Mouse (Mus musculus): ENCODE results near the gene Colgalt2. TPM values are rescaled to one million over a fixed set of nuclear protein-coding genes. Genes with fewer than 3 reads are reported as not detected.

Gene Colgalt2
- polyA plus RNA-seq, 1 experiment: not detected

DNA sequence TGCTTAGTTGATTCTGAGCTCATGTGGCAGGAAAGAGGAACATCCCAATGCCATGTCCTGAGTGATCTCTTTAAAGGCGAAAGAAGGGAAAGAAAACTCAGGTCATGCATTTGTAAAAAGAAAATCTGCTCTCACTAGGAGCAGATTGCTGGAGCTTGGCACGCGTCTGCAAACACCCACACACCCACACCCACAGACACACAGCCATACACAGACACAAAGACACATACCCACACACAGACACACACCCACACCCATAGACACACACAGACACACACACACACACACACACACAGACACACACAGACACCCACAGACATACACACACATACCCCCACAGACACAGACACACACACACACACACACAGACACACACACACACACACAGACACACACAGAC is 122.6 kb downstream of the Colgalt2 start:
- H3K36me3 ChIP-seq (ENCODE audit: control insufficient read depth): peaks cover 4% of the 10 kb centered on the region; the same call in 1 of the 2 replicates
- H3K4me1 ChIP-seq (ENCODE audit: control insufficient read depth): no peaks in the 10 kb centered on the region
- H3K9me3 ChIP-seq (ENCODE audit: control insufficient read depth, low read length): no peaks in the 10 kb centered on the region
- H3K27me3 ChIP-seq (ENCODE audit: control insufficient read depth): no peaks in the 10 kb centered on the region
- no peak overlapping the region for H3K4me3 ChIP-seq (replicated peaks)
- no peak for TF ChIP-seq GATA1 (IDR thresholded peaks at IDR 0.05; ENCODE audit: low read length)

DNA sequence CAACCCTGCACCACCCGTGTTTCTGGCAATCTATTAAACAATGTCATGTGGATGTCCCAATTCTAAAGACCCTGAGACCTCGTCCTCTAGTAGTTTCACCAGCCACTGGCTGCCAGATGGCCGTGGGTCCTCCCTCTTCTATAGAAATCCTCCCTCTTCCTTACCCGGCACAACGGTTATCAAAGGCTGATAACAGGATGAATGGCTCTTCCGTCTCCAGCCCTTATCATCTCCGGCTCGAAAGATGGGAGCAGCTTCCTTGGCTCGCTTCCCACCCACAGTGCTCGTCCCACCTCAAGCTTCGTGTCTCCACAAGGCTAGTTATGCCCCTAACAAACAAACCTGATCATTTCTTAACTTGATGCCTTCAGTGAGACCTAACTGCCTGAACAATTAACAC is 123.7 kb downstream of the Colgalt2 start:
- H3K9me3 ChIP-seq (ENCODE audit: control insufficient read depth, low read length): no peaks in the 10 kb centered on the region
- H3K4me1 ChIP-seq (ENCODE audit: control insufficient read depth): no peaks in the 10 kb centered on the region
- H3K36me3 ChIP-seq (ENCODE audit: control insufficient read depth): peaks cover 4% of the 10 kb centered on the region; the same call in 1 of the 2 replicates
- TF ChIP-seq TAL1 (IDR thresholded peaks at IDR 0.05; ENCODE audit: low read length) (no peak), GATA1 (IDR thresholded peaks at IDR 0.05; ENCODE audit: low read length) (no peak)
- no peaks in the 10 kb centered on the region for H3K27me3 ChIP-seq (ENCODE audit: control insufficient read depth)
- H3K4me3 ChIP-seq (replicated peaks): no peak overlapping the region

DNA sequence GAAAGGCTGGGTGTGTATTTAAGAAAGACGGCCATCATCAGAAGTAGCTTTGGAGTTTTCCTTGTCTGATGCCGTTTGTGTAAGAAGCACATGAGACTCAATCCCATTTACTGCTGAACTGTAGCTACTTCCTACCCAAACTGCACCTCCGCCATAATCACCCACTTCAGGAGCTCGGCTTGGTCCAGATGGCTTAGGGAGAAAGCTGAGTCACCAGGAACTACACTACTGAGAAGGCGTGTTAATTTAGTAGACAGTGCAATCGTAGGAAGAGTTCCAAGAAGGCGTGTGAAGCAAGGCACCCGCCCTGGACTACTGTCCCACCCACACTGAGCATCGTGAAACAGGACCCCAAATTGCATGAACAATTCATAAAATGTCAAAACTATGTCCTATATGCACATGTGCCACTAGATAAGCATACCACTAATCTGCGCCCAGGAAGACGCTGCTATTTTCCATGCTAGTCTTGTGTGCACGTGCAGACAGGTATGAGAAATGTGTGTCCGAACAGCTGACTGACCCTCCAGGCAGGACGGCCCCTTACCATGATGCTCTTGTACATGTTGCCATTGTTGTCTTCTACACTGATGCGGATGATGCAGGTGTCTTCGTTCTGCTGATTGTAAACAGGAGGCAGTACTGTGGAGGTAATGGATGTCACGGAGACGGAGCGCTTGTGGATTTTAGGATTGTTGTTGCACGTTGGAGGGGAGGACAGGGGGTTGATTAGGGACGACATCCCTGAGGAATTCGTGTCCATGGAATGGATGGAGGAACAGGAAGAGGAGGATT is 124.7 kb downstream of the Colgalt2 start:
- H3K4me1 ChIP-seq (ENCODE audit: control insufficient read depth): no peaks in the 10 kb centered on the region
- peaks cover 4% of the 10 kb centered on the region; the same call in 1 of the 2 replicates for H3K36me3 ChIP-seq (ENCODE audit: control insufficient read depth)
- no peak overlapping the region for H3K4me3 ChIP-seq (replicated peaks)
- no peak for TF ChIP-seq GATA1 (IDR thresholded peaks at IDR 0.05; ENCODE audit: low read length)
- TF ChIP-seq TAL1 (IDR thresholded peaks at IDR 0.05; ENCODE audit: low read length): no peak
- H3K27me3 ChIP-seq (ENCODE audit: control insufficient read depth): no peaks in the 10 kb centered on the region
- no peaks in the 10 kb centered on the region for H3K9me3 ChIP-seq (ENCODE audit: control insufficient read depth, low read length)

DNA sequence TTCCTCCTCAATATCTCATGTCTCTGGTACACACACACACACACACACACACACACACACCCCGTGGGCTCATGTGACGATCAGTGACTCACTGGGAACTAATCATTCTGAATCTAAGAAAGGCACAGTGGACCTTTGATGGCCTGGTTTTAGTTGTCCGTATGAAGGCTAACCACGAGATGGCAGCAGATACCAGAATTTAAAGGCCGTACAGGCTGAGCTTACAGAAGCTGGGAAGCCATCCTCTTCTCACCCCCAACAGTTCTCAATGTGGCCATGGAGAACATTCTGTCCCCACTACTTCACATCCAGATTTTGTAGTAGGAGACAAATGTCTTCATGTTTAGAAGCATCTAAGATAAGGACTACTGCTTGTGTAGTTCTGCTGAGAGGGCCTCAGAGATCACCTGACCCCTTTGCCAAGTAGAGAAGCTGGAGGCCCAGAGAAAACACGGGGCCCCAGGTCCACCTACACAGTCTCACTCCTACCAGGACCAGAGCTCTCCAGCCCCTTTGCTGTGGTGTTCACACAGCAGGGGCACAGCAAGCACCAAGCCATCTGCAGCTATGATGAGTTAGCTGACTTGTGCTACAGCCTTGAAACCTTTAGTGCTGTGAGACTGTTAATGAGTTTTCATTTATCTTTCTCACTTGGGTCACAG is 125.5 kb downstream of the Colgalt2 start:
- Histone ChIP-seq H3K9me3 (ENCODE audit: control insufficient read depth, low read length) (no peaks in the 10 kb centered on the region), H3K27me3 (ENCODE audit: control insufficient read depth) (no peaks in the 10 kb centered on the region), H3K4me3 (replicated peaks) (no peak overlapping the region), H3K4me1 (ENCODE audit: control insufficient read depth) (no peaks in the 10 kb centered on the region), H3K36me3 (ENCODE audit: control insufficient read depth) (peaks cover 4% of the 10 kb centered on the region; the same call in 1 of the 2 replicates)
- no peak for TF ChIP-seq TAL1 (IDR thresholded peaks at IDR 0.05; ENCODE audit: low read length)
- TF ChIP-seq GATA1 (IDR thresholded peaks at IDR 0.05; ENCODE audit: low read length): no peak

DNA sequence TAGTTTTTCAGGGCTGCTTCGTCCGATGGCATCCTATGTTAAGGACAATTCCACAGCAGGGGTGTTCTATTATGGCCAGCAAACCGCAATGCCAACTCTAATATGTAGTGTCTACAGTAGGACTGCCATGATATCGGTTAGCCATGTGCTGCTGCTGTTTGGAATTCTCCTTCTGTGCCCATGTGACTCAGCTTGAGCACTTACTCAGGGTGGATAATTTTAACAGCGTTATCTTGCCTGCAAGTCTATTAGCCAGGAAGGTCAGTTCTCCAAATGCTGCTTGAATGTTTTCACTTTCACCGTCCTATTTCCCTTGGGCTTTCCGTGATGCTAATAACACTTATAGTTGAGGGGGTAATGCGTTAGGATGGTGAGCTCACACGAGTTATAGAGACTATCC is 126.5 kb downstream of the Colgalt2 start:
- peaks cover 2% of the 10 kb centered on the region; the same call in 1 of the 2 replicates for H3K36me3 ChIP-seq (ENCODE audit: control insufficient read depth)
- no peaks in the 10 kb centered on the region for H3K4me1 ChIP-seq (ENCODE audit: control insufficient read depth)
- TF ChIP-seq GATA1 (IDR thresholded peaks at IDR 0.05; ENCODE audit: low read length) (no peak), TAL1 (IDR thresholded peaks at IDR 0.05; ENCODE audit: low read length) (no peak)
- H3K27me3 ChIP-seq (ENCODE audit: control insufficient read depth): no peaks in the 10 kb centered on the region
- H3K9me3 ChIP-seq (ENCODE audit: control insufficient read depth, low read length): no peaks in the 10 kb centered on the region
- H3K4me3 ChIP-seq (replicated peaks): no peak overlapping the region

DNA sequence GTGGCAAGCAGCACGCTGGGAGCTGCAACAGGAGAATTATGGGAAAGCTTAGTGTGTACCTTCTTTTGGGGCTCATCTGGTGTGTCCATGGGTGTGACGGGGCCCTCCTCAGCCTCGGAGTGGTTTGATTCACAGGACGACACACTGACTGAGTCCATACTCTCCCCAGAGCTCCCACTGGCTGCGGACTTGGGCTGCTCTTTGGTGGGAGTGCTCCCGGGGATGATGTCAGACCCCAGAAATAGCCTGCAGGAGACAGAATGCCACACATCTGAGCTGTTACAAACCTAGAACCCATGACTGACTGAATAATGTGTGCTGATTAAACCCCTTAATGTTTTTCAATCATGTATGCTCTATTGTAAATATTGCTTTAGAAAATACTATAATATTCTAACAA is 128.6 kb downstream of the Colgalt2 start:
- Histone ChIP-seq H3K9me3 (ENCODE audit: control insufficient read depth, low read length) (no peaks in the 10 kb centered on the region), H3K4me3 (replicated peaks) (no peak overlapping the region), H3K27me3 (ENCODE audit: control insufficient read depth) (no peaks in the 10 kb centered on the region), H3K36me3 (ENCODE audit: control insufficient read depth) (no peaks in the 10 kb centered on the region; the same call in 1 of the 2 replicates), H3K4me1 (ENCODE audit: control insufficient read depth) (no peaks in the 10 kb centered on the region)
- TF ChIP-seq TAL1 (IDR thresholded peaks at IDR 0.05; ENCODE audit: low read length) (no peak), GATA1 (IDR thresholded peaks at IDR 0.05; ENCODE audit: low read length) (no peak)

DNA sequence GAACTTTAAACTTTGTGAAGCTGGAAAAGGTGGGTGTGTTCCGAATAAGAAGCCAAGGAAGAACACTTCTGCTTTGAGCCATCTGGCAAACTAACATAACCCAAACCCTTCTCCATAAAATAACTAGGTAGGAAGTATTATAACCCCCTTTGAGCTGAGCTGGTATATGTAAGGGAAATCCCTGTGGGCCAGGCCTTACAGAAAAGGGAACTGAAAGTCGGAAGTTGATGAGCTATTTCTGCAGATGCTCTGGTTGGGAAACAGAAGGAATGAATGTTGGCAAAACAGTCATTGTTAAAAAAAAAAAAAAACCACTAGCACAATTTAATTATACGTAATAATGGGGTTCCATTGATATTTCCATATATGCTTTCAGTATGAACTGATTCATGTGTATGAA is 129.1 kb downstream of the Colgalt2 start:
- Histone ChIP-seq H3K9me3 (ENCODE audit: control insufficient read depth, low read length) (no peaks in the 10 kb centered on the region), H3K4me1 (ENCODE audit: control insufficient read depth) (no peaks in the 10 kb centered on the region), H3K36me3 (ENCODE audit: control insufficient read depth) (no peaks in the 10 kb centered on the region; the same call in 1 of the 2 replicates), H3K27me3 (ENCODE audit: control insufficient read depth) (no peaks in the 10 kb centered on the region), H3K4me3 (replicated peaks) (no peak overlapping the region)
- TF ChIP-seq TAL1 (IDR thresholded peaks at IDR 0.05; ENCODE audit: low read length) (no peak), GATA1 (IDR thresholded peaks at IDR 0.05; ENCODE audit: low read length) (no peak)

DNA sequence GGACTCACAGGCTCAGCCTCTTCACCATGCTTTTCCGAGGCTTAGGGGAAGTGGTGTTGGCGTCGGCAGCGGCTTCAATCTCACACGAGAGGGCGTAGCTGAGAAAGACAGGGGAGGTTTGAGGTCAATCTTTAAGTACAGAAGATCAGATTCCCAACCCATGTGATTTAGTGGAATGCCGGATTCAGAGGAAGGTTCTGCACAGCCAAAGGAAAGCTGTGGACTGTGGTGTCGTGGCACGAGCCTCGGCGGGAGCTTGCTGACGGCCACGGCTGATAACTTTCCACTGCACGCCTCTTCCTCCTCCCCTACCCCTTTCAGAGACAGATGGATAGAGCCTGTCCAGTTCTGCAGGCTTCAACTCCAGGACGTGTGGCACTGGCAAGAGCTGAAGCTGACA is 131.9 kb downstream of the Colgalt2 start:
- no peaks in the 10 kb centered on the region; the same call in 1 of the 2 replicates for H3K36me3 ChIP-seq (ENCODE audit: control insufficient read depth)
- no peak for TF ChIP-seq TAL1 (IDR thresholded peaks at IDR 0.05; ENCODE audit: low read length)
- TF ChIP-seq GATA1 (IDR thresholded peaks at IDR 0.05; ENCODE audit: low read length): no peak
- no peak overlapping the region for H3K4me3 ChIP-seq (replicated peaks)
- H3K27me3 ChIP-seq (ENCODE audit: control insufficient read depth): no peaks in the 10 kb centered on the region
- H3K9me3 ChIP-seq (ENCODE audit: control insufficient read depth, low read length): no peaks in the 10 kb centered on the region
- H3K4me1 ChIP-seq (ENCODE audit: control insufficient read depth): no peaks in the 10 kb centered on the region

DNA sequence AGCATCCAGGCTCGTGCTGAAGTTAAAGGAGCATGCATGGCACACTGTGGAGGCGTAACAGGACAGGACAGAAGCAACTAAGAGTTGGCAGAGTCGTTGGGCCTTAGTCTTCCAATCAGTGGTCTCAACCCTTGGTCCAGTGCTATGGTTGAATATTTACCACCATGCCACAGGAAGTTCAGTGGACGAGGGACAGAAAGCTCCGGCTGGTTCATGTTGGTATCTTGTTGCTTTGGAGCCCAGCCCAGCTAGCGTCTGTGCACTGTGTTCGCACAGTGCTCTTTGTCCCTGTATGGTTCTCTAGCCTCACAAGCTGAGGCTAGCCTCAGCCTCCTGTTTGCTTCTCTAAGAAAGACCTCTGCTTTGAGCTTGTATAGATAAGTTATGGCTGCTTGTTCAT is 134.9 kb downstream of the Colgalt2 start:
- H3K4me1 ChIP-seq (ENCODE audit: control insufficient read depth): no peaks in the 10 kb centered on the region

More for the DNA sequence above, 134.9 kb downstream of the Colgalt2 start:
- TF ChIP-seq GATA1 (IDR thresholded peaks at IDR 0.05; ENCODE audit: low read length): no peak
- no peaks in the 10 kb centered on the region for H3K27me3 ChIP-seq (ENCODE audit: control insufficient read depth)
- H3K9me3 ChIP-seq (ENCODE audit: control insufficient read depth, low read length): no peaks in the 10 kb centered on the region
- peaks cover 3% of the 10 kb centered on the region; the same call in 1 of the 2 replicates for H3K36me3 ChIP-seq (ENCODE audit: control insufficient read depth)
- no peak overlapping the region for H3K4me3 ChIP-seq (replicated peaks)
